Mouse (Mus musculus): ENCODE measurements around the gene Bub3. TPM values are rescaled to one million over a fixed set of nuclear protein-coding genes. Genes with fewer than 3 reads are reported as not detected.

Gene Bub3
- 100 to 1,000 TPM; 144 to 175 TPM for polyA plus RNA-seq (2017; shearing (Covaris generic))

DNA sequence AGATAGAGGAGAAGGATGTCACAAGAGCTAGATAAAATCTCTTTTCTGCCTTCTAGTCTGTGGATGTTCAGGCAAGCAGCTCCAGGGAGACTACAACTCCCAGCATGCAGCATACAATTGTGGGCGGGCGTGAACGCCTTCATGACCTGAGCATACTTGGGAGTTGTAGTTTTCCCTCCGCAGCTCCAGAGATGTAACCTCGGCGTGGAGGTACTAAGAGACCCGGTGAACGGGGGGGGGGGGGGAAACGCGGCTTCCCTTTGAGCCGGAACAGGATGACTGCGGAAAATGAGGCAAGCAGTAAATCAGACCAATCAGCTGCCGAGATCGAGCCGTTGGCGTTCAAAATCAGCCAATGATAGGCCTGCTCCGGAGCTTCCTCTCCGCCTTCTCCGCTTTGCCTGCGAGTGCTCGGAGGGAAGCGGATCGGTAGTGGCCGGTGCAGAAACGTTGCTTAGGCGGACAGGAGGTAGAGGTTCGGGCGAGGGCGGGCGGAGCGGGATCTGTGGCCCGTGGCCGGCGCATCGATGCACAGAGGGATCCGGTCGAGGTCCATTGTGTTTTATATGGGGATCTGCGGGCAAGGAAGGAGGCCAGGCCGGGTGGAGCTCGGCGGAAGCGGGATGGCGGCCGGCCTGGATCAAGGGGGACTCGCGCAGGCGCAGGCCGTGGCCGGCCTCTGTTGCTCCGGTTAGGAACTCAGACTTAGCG, at the start of gene Bub3:
Gene Bub3 (plus strand): TSS at position 237 of the 711 bp plus-strand sequence.
- ATAC-seq, result peak; percentile 91

DNA sequence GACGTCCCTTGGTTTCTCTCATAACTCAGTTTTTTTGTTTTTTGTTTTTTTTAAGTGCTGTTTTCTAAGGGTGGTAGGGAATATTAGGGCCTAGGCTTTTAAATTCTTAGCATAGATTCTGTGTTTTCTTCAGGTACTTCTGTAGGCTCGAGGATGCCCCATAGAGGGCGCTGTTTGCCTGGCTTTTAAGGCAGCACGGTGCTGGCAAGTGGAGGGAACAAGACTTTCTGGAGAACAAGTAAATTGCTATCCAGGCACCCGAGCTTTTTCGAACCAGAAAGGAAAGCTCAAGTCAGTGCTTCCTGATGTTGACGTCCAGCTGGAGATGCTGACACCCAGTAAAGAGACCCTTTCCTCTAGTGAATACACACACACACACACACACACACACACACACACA, 20.0 kb upstream of the Bub3 start:
- peak; percentile 69 for ATAC-seq

DNA sequence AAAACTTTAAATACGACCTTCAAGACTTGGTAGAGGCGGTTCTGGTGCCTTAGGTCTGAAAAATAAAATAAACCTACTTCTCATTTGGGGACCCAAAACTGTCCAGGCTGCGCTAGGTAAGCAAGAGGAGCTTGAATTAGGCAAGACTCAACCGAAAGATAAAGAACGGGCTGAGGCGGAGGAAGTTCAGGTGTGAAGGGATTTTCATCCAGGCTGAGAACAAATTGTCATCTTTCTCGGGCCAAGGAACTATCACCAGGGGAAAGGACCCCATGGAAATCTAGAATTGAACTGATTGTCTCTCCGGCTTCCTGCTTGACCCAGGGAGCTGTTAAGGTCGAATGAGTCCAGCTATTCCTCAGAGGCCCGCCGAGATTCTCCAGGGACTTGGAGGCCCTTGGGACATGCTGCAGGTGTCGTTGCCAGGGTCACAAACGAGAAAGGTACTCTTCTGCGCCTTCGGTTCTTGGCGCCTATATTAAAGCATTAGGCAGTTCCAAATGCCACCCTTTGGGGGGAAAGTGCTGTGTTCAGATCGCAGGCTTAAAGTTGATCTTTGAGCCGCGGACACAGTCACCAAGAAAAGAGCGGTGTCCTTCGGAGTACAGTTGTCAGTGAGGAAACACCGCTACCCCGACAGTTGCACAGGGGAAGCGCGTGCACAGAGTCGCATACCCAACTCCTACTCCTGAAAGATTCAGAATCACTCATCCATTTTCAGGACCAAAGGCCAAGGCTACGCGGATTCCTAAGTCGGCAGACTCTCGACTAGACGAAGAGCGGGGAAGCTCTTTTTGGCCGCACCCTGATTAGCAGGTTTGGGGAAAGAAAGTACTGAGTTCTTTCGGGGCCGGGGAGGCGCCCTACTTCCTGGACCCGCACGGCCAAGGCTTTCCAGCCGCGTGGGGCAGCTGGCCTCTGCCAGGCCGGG, 18.6 kb upstream of the Bub3 start:
- no peak for ATAC-seq

DNA sequence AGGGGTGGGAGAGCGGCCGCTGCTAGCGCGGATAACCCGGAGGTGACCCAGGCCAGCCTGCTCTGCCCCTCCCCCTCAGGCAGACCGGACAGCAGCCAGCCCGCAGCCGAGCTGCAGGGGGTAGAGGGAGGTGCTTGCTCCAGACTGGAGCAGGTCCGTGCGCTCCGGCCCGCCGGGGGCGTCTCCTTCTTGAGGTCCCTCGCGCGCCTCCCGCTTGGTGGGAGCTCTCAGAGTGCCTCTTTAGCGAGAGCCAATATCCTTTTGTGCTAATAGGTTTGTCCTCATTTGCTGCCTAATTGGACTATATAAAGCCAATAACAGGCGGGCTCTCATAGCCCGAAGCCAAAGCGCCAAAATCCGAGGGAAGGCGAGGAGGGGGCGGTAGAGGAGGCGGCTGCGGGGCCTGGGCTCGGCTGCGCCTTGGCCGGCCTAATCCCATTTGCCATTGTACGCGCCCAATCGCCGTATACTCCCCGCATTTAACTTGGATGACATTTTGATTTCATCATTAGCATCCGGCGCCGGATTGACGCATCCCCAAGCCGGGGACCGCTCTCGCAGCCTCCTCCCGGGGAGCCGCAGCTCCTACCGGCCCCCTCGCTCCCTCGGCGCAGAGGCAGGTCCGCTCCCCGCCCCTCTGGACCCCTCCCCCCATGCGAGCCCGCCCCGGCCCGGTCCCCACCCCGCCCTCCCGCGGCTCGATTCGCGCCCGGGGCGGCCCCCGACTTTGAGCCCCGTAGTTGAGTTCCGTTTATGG, 17.7 kb upstream of the Bub3 start, which contains the start of gene Hmx3:
Gene Hmx3 (plus strand): TSS at position 753 of the 757 bp plus-strand sequence.
- peak; percentile 37 for ATAC-seq

DNA sequence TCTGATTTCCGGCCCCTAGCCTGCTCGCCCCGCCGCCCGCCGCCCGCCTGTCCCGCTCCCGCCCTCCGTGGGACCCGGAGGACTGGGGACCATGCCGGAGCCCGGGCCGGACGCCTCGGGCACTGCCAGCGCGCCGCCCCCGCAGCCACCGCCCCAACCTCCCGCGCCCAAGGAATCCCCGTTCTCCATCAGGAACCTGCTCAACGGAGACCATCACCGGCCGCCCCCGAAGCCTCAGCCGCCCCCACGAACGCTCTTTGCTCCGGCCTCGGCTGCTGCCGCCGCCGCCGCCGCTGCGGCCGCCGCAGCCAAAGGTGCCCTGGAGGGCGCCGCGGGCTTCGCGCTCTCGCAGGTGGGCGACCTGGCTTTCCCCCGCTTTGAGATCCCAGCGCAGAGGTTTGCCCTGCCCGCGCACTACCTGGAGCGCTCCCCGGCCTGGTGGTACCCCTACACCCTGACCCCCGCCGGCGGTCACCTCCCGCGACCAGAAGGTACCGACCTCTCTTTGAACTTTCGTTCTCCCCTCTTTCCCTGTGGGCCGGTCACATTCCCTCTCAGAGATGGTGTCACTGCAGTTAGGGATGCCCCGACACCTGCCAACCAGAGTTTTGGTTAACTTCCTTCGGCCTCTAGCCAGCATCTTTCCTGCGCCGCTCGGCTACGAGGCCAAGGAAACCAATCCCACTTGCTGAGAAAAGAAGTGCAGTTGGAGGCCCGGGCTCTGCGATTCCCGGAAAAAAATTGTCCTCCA, 17.0 kb upstream of the Bub3 start:
- no peak for ATAC-seq

DNA sequence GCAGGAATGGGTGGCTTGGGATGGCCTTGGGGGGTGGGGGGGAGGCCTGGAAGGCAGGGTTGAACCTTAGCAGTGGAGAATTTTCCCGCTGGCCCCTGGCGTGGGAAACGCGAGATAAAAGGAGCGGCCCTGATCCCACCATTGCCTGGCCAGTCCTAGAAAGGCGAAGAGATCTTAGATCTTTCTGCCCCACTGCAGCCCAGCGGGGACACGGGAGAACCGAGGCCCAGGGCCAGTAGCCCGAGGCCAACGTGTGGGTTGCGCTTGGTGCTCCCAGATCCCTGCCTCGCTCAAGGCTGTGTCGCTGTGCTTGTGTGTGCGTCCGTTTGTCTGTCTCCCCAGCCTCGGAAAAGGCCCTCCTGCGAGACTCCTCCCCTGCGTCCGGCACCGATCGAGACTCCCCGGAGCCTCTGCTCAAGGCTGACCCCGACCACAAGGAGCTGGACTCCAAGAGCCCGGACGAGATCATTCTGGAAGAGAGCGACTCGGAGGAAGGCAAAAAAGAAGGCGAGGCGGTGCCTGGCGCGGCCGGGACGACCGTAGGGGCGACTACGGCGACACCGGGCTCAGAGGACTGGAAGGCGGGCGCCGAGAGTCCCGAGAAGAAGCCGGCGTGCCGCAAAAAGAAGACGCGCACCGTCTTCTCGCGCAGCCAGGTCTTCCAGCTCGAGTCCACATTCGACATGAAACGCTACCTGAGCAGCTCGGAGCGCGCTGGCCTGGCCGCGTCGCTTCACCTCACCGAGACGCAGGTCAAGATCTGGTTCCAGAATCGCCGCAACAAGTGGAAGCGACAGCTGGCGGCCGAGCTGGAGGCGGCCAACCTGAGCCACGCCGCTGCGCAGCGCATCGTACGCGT, 16.2 kb upstream of the Bub3 start:
- ATAC-seq, result peak; percentile 18

DNA sequence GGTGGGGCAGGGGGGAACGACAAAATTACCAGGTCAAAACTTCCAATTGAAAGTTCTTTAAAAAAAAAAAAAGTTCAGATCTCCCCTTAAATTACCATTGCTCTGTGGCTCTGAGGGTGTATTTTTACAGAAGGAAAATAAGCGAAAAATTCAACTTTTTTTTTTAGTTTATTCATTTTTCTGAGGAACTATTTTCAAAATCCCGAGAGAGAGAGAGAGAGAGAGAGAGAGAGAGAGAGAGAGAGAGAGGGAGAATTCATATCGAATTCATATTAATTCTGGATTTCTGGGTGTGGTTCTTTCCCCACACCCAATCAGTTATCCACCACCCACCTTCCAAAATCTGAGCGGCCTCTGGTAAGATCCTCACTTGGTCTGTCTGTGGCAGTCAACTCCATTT, 15.2 kb upstream of the Bub3 start:
- no peak for ATAC-seq

DNA sequence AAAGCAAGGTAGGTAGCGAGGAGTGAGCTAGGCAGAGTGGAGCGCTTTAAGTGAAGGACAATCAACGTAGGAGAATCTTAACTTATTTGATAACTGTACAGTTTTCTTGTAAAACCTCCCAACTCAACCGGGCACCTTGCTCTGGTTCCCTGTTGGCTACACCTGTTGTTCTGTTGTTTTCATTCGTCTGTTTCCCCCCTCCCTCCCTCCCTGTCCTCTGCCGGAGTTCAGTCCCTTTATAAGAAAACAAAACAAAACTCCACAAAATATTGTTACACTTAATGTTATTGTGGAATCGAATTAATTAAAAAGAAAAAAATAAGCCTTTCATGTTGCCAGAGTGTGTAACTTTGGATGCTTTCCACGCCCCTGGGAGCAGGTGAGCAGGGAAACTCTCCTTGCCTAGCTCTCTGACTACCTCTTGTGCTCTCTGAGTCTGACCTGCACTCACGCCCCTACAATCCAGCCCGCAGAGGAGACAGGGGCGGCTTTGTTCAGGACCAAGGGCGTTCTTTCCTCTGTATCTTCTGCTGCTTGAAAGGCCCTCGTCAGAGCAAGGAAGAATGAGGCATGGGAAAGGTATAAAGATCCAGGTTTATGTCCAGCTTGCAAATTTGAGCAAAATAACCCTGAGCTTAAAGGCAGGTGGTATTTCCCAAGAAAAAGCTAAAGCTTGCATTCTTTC, 14.2 kb upstream of the Bub3 start:
- ATAC-seq, result no peak

DNA sequence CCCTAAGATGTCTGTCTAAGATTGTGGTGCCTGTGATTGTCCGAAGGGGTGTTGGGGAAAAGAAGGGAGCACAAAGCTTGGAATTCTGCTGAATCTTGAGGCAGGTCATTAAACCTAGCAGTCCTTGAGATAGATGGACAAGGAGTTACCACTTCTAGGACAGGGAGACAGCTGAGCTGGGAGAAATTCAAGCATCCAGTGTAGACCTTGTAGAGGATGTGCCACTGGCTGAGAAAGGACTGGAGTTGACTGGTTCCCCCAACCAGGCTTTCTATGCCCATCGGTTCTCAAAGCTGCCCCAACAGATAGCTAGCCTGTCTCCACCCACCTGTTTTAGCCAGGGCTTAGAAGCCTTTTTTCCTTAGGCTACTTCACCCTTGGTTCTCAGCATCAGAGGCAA, 13.6 kb upstream of the Bub3 start:
- ATAC-seq, result no peak

DNA sequence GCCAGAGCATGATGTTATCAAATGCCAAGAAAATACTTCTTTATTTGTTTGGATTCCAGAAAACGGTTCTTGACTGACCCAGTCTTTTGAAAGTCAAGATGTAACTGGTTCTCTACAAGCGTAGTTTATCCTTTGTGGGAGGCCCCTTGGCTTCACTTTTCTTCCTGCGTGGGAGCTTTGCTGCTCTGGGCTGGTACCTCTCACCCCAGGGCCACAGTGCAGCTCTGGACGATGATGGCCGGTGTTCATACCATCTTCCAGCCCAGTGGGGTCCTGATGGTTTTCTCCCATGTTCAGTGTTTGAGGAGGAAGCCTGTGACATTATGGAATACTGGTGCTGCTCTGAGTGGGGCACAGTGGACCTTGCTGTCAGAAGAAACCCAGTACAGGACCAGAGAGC, 12.5 kb upstream of the Bub3 start:
- ATAC-seq, result no peak

DNA sequence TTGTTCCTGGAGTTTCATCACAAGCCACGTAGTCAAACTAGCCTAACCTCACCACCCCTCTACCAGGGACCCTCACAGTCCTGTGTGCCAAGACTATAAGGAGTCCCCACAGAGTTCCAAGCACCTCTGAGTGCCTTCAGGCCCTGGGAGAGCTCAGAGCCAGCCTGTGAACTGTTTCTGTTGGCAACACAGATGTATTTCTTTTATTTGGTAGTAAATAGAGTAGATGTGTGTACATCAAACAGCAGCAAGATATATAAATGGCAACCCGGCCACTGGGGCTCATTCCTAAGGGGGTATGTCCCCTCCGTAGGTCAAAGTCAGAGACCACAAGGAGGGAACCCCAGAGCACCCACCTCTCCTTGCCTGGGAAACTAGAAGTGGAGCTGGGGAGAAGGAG, 11.5 kb upstream of the Bub3 start, which contains the start of gene Hmx2:
Gene Hmx2 (plus strand): TSS at position 301 of the 400 bp plus-strand sequence.
- no peak for ATAC-seq

DNA sequence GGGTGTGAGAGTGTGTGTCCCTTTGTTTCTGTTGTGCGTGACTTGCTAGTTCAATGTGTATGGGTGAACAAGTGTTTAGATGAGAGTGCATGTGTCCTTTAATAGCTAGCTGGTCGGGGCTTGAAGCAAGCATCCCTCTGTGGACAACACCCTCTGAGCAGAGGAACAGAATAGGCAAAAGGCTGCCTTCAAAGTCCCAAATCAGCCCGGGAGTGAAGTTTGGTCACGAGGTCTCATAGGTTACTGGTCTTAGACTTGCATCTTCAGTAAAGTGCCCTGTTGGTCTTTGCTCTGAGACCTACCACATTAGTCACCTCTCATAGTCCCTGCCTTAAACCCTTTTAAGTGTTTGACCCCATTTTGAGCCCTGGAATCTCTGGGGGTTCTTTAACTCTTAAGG, 8.6 kb upstream of the Bub3 start:
- no peak for ATAC-seq

DNA sequence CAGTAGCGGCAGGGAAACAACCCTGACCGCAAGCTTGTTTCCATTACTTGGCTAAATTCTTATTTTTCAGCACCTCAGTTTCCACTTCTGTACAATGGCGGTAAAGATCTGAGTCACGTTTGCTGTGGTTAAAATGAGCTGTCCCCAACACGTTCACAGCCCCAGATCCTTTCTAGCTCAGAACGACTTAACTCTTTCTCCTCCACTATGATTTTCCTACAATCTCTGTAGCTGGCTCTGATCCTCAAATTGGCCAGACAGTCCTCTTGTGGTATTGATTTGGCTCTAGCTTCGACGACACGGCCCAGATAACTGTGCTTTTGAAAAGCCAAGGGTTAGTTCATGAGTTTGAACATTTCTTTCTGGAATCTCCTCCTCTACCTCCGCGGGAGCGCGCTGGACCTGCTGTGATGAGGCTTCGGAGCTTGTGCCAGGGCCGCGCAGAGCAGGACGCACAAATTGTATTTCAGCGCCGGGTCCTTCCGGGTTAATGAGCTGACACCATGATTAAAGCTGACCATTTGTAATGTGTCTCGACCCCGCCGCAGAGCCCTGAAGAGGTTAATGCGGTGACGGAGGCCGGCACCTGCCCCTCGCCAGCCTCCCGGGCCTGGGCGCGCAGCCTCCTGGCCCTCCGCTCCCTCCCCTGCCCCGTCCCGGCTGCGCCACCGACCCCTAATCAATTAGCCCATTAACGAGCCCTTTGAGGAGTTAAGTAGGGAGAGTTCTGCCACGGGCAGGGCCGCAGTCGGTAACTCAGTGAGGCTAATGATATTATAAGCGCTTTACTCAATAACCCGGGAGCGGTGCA, 7.9 kb upstream of the Bub3 start:
- no peak for ATAC-seq

DNA sequence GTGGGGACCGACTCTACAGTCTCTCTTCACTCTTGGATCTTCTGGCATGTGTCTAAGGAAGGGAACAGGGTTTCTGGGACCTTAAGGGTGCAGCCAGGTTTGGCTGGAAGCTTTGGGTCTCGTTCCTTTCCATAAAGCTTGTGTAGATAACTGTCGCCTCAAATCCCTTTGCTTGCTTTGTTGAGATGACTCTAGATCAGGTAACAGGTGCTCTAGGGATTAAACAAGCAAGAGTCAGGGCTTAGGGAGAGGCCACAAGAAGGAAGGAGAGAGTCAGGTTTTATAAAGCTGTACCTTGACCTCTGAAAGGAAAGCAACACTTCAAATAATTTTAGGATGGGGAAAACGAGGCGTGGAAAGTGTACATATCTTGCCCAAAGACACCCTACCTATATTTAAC, 7.2 kb upstream of the Bub3 start:
- no peak for ATAC-seq

DNA sequence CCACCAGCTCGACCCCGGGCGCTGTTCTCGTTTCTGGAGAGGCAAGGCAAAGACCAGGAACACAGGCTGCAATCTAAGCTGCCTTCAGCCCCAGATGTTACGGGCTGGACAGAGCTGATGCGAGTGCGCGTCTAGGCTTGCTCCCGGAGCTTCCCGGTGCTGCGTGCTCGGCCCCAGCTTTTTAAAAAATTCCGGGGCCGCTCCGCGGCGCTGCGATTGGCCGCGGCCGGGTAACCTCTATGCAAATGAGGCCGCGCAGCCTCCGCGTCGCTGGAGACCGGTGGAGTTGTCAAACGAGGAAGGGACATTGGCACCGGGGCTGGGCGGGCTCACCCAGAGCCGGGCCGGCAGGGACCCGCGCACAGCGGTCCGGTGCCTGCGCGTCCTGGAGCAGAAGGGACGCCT, 6.2 kb upstream of the Bub3 start:
- ATAC-seq, result peak; percentile 34

DNA sequence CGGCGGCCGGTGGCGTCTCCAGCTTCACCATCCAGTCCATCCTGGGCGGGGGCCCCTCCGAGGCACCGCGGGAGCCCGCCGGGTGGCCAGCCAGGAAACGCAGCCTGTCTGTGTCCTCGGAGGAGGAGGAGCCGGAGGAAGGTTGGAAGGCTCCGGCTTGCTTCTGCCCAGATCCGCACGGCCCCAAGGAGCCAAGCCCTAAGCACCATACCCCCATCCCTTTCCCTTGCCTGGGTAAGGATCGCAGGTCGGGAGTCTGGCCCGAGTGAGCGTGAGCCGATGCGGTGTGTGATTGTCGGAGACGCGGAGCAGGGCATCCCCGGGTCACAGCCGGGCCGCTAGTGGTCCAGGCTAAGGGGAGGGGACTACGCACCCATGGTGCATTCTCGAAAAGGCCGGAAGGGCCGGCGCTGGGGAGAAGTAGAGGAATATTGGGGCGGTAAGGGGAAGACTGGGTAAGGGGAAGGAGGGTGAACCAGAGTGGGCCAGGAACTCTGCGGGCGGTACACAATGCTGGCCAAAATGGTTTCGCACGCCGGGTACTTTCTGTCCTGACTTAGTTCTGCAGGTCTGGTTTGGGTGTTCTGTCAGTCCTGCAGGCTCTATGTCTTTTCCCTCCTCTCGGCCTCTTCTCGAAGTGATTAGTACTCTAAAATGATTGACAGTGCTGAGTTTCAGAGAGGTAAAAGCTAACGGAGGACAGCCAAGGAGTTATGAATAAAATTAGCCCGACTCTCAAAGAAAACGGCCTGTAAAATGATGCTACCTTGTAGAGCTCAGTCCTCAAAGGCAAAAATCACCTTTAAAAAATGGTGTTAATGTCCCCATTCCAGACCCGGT, 5.5 kb upstream of the Bub3 start:
- no peak for ATAC-seq

DNA sequence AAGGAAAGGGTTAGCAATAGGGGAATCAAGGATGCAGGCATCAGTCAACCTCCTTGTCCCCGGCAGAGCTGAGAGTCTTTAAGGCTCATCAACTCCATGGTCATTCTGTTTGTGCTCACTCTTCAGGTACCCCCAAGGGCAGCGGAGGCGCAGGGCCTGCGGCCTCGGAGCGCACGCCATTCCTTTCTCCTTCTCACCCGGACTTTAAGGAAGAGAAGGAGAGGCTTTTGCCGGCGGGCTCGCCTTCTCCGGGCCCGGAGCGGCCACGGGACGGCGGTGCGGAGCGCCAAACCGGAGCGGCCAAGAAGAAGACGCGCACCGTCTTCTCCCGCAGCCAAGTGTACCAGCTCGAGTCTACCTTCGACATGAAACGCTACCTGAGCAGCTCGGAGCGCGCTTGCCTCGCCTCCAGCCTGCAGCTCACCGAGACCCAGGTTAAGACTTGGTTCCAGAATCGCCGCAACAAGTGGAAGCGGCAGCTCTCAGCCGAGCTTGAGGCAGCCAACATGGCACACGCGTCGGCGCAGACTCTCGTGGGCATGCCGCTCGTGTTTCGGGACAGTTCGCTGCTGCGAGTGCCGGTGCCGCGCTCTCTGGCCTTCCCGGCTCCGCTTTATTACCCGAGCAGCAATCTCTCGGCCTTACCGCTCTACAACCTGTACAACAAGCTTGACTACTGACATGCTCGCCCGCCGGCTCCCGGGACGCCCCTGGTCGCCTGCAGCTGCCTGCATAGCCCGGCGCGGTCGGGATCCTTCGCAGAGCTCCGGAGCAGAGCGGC, 4.5 kb upstream of the Bub3 start:
- ATAC-seq, result no peak

DNA sequence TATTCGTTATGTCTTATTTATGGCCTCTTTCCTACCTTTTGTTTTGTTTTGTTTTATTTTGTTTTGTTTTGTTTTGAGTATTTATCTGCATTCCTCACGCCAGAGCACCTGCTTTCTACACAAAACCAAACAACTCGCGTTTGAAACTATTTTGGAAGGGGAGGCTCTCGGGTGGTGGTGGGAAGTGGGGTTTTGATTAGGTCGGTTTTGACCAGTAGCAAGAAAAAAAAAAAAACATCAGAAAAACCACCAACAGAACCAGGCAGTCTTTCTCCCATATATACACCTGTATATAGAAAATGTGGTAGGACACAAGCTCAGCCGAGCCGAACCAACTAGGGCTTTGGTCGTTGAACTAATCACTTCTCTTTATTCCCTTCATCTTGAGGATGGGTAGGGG, 3.9 kb upstream of the Bub3 start:
- no peak for ATAC-seq

Measured in CD4-positive, CD25-positive, alpha-beta regulatory T cell, adult 4 months (primary cell).